Mouse (Mus musculus) kidney, adult 2 months (tissue): ENCODE results near the gene 9330159F19Rik.

Source experiments
- CTCF ChIP-seq: fragments of 200-500 bp; conservative IDR thresholded peaks from 2 replicates; pipeline ENCODE4 v1.5.1; 2011; ENCODE audit warnings: low read depth, mild to moderate bottlenecking, control low read depth, low read length, moderate library complexity, mixed read lengths; ENCODE audit not compliant: insufficient read depth, insufficient read length
- POLR2A ChIP-seq: fragments of 200-500 bp; IDR thresholded peaks from one replicate; pipeline ENCODE4 v1.6.1; 2011; ENCODE audit warnings: low read depth, low read length, control low read depth

DNA sequence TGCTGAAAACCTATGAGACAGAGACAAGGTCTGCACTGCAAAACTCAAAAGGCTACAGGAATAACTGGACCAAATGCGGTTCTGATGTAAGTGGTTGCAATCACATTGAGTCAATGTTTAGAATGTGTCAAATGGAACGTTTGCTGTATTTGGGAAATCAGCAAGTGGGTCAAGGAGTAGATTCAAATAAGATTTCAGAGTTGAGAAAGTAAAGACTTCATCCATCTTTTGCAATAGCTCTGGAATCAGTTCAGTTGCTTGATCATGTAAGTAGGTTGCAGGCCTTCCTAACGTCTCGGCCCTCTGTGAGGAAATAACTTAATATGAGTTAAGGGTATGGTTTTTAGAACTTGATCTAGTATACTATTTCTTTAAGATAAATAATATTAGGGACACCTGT, 13.9 kb downstream of the 9330159F19Rik start:
- no peak for TF ChIP-seq POLR2A
- TF ChIP-seq CTCF: no peak
